Mouse (Mus musculus) erythroblast, adult 5-6 weeks (primary cell): ENCODE results near the gene Dok5. TPM values are rescaled to one million over a fixed set of nuclear protein-coding genes. Genes with fewer than 3 reads are reported as not detected.

Experiments
- ATAC-seq: replicated peaks from 2 replicates; pipeline ENCODE4 v1.8.0; 2016; ENCODE audit warnings: moderate number of reproducible peaks, mild to moderate bottlenecking, moderate TSS enrichment, inconsistent platforms; ENCODE audit not compliant: poor library complexity, low FRiP score, severe bottlenecking
- total RNA-seq, 2 experiments: library from RNA; stranded (forward) in 1 of 2; stranded (reverse) in 1 of 2; fragments of 150-400 nt in 1 of 2; fragments of 200-764, 138-1000 nt in 1 of 2; gene quantifications; 2 replicates each; pipeline versions ENCODE4 v1.2.3 to v1.2.4; 2015 to 2017; ENCODE audit warnings: low replicate concordance in 2 of 2

The Dok5 gene
- total RNA-seq, 2 experiments from 2014 or later = not detected

DNA sequence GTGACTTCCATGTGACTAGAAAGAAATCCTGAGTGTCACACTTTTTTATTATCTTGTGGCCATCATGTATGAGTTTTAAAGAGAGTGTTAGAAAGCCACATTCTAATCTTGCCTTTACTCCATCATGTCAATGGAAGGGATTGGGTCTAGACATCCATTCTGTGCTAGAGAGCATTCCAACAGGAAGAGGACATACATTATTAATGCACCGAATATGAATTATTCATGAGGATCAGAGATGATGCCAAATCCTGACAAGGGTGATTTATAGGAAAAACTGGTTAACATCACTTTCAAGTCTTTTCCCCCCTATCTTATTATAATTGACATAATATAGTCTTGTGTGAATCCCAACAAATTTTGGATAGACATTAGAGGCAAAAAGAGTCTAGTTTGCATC is 2.1 kb downstream of the Dok5 start:
- no peak for ATAC-seq

DNA sequence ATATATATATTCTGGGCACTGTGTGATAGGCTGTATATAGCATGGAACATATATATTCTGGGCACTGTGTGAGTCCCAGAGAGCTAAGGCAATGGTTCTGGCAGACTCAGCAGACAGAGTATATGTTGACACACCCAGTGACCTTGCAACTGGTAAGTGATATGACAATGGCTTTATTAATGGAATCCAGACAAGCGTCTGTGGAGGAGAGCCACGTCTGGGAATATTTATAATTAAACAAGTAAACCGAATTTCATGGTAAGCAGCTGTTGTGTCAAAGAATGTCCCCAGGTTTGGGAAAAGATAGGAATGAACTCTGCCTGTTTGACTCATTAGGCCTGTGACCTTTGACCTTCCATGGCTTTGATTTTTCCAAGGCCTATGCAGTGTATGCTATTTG is 2.8 kb downstream of the Dok5 start:
- no peak for ATAC-seq

- no peak for ATAC-seq
These were observed 6.8 kb downstream of the Dok5 start for GRCm38 (mm10) chr2:170738446-170738845.

GRCm38 (mm10) chr2:170738891-170739290 is 7.3 kb downstream of the Dok5 start:
- ATAC-seq = no peak

GRCm38 (mm10) chr2:170739713-170740365 is 8.2 kb downstream of the Dok5 start:
- no peak for ATAC-seq

GRCm38 (mm10) chr2:170743521-170743920 is 11.9 kb downstream of the Dok5 start:
- no peak for ATAC-seq

DNA sequence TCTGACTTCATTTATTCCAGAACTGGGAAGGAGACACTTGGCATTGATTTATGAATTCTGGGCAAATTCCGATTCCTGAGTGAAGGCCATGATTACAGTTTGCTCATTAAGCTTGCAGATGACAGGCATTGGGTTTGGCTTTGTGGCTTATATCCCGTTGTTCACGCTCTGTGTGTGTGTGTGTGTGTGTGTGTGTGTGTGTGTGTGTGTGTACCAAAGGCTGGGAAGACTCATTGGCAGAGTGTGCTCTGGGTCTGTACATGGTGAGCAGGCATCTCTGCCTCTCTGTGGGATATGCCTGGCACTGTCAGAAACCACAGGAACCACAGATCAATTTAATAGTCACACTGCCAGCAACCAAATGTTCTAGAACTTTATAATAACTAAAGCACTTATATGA is 17.3 kb downstream of the Dok5 start:
- no peak for ATAC-seq

DNA sequence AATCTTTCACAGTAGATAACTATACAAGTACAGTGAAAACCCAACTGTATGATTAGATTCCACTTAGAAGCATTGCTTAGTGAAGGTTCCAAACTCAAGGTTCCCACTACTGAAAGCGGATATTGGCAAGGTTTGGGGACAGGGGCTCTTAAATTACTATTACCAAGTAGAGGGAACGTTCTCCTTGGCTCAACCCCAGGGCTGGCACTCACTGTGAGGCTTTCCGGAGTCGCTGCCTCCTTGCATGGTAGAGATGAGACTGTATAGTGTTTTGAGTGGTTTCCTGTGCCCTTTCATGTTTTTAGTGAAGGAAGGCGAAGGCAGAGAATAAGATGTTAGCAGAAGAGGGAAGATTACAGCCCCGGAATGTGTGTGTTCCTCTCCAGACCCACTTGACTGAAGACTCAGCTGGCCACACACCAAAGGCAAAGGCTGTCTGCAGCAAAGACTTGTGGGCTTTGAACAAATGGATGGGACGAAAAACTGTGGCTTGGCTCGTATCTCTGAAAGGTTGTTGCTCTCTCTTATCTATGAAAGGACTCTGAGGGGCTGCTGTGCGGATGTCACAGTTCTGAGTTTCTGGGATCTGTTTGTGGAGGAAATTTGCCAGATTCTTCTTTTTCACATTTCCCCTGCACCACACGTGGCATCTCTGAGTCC is 20.7 kb downstream of the Dok5 start:
- no peak for ATAC-seq

- ATAC-seq = no peak
These were observed 24.2 kb downstream of the Dok5 start for GRCm38 (mm10) chr2:170755817-170756216.

GRCm38 (mm10) chr2:170756667-170757066 is 25.1 kb downstream of the Dok5 start:
- no peak for ATAC-seq

- no peak for ATAC-seq
These were observed 25.7 kb downstream of the Dok5 start for GRCm38 (mm10) chr2:170757228-170757875.

DNA sequence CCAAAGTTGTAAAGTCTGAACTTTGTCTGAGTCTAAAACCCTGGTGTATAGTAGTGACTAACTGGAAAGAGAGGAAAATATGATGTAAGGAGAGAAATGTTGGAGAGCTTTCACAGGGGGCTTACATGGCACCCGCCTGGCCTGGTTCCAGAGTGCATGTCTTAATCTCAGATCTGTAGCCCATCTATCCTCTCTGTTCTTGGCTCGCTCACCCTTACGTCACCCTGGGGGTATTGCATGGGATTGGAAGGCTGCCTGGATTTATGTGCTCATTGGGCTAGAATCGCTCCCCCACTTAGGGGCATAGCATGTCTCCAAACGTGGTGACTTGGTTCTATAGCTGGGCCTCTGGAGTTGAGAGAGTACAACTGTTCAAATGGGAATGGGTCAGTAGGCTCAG is 26.6 kb downstream of the Dok5 start:
- no peak for ATAC-seq

- no peak for ATAC-seq
These were observed 33.1 kb downstream of the Dok5 start for GRCm38 (mm10) chr2:170764704-170765103.

- no peak for ATAC-seq
These were observed 35.6 kb downstream of the Dok5 start for GRCm38 (mm10) chr2:170767243-170767642.

- no peak for ATAC-seq
These were observed 37.1 kb downstream of the Dok5 start for GRCm38 (mm10) chr2:170768699-170769098.

- ATAC-seq = no peak
These were observed 39.9 kb downstream of the Dok5 start for GRCm38 (mm10) chr2:170771555-170771954.

DNA sequence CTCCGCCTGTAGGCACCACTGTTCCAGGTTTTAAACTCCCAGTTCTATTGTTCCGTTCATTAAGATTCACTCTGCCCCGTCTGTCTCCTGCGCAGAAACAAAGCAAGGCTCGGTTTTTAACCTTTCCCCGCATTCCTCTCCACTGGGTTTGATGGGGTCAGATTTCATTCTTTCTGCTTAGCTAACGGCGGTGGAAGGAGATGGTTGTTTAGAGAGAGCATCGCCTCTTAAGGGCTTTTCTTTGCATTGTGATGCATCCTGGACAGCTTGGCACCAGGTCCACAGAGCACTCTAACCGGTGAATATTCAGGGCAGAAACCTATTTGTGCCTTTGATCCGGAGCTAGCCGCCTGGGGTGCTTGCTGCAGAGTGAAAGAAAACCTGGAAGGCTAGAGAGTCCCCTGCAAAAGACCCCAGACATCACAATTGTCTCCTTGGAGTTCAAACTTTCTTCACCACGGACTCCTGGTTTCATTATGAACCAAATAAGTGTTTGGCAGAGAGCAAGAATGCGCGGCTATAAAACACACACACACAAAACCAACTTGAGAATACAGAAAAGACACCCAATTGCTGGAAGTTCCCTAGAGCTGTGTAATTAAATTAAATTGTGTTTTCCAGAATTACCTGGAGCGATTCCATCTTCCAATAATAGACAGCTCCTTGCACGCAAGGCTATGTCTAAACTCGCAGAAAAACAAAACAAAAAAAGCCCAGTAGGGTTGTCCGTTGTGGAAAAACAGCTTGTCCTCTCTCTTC is 40.7 kb downstream of the Dok5 start:
- ATAC-seq = no peak

DNA sequence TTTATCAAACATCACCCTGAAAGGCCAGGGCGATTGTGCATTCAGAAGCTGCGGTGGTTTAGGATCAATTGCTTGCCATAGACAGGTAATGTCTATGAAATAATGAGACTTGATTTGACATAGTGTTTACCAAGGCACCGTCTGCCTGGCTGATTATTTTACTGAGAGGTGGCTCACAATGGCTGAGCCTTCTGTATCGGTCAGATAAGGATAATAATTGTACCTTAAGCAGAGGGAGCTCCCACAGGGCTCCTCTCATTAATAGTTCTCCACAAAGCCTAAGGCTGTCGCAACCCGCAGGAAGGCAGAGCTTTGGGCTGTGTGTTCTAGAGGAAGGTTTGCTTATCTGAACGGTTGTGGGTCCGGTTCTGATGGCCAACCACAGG is 41.3 kb downstream of the Dok5 start:
- ATAC-seq = no peak

DNA sequence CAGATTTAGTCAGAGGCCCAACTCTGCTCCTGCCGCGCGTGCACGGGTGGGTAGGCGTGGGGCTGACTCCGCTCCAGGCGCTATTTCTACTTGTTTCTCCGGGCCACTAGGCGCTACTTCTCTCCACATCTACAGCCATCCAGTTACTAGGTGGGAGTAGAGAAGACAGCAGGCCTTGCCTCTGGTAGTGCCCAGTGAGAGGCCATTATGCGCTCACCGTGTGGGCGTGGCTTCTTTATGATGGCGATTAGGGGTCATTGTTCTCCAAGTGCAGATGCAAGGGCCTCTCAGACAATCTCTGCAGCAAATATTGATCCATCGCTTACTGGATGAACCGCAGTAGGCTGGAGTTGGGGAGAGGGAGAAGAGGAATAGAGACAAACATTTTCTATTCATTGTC is 44.0 kb downstream of the Dok5 start:
- ATAC-seq = no peak

DNA sequence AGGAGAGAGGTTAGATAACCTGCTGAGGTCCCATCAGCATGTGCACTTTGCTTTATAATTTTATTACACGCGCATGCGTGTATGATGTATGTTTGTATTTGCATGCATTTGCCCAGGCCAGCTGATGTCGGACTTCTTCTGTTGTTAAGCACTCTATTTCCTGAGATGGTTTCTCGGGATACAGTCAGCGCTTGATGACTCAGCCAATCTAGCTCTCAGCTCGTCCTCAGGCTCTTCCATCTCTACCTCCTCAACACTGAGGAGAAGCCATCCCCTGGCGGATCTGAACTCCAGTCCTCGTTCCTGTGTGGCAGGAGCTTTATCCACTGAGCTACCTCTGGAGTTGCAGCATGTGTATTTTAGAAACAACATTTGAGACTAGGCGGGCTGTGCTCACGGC is 44.5 kb downstream of the Dok5 start:
- ATAC-seq = no peak

DNA sequence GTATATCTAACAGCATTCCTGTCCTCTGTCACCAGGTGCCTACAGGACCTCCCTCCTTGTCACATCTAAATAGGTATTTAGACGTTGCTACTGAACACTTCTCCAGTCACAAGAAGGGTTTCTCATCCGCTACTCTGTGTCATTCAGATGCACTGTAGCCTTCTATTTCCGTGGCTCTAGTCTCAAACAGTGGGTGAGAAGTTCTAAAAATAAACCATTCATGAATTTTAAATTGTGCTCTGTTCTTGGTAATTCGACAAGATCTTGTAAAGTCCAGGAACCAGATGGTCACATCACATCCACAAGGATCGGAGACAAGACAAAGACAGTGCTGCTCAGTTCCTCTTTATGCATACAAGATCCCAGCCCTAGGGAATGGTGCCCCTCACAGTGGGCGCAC is 46.0 kb downstream of the Dok5 start:
- no peak for ATAC-seq
